Mouse (Mus musculus): ENCODE results near the gene Trim9. TPM values are rescaled to one million over a fixed set of nuclear protein-coding genes. Genes with fewer than 3 reads are reported as not detected.

Gene Trim9
- polyA plus RNA-seq, 1 experiment from 2014 or later, result 1.5 TPM

GRCm38 (mm10) chr12:70218795-70219540, 128.4 kb downstream of the Trim9 start:
- Histone ChIP-seq H3K4me1 (replicated peaks) (no peaks in the 10 kb centered on the region), H3K27ac (no peak overlapping the region)
- WGBS, result 58% methylated on average over 8 of the region's 8 CpGs

GRCm38 (mm10) chr12:70216229-70216800, 131.1 kb downstream of the Trim9 start:
- 69% methylated on average over 16 of the region's 16 CpGs for WGBS
- no peak for ATAC-seq
- no peak overlapping the region for H3K27ac ChIP-seq

More at GRCm38 (mm10) chr12:70218795-70219540, 128.4 kb downstream of the Trim9 start:
- ATAC-seq, result no peak
- H3K9me3 ChIP-seq, result no peaks in the 10 kb centered on the region
- no peak overlapping the region for H3K4me2 ChIP-seq (replicated peaks)
- H3K4me3 ChIP-seq (replicated peaks), result no peak overlapping the region
- no peaks in the 10 kb centered on the region for H3K27me3 ChIP-seq (replicated peaks)
- H3K36me3 ChIP-seq, result peaks cover 3% of the 10 kb centered on the region; the same call in 1 of the 2 replicates
- H3K9ac ChIP-seq, result no peak overlapping the region

GRCm38 (mm10) chr12:70214281-70214680, 133.1 kb downstream of the Trim9 start:
- Histone ChIP-seq H3K27ac (no peak overlapping the region), H3K4me3 (replicated peaks) (no peak overlapping the region)
- ATAC-seq, result no peak

More at GRCm38 (mm10) chr12:70216229-70216800, 131.1 kb downstream of the Trim9 start:
- Histone ChIP-seq H3K4me1 (replicated peaks) (no peaks in the 10 kb centered on the region), H3K36me3 (peaks cover 3% of the 10 kb centered on the region; the same call in 1 of the 2 replicates), H3K9me3 (no peaks in the 10 kb centered on the region), H3K27me3 (replicated peaks) (no peaks in the 10 kb centered on the region), H3K4me3 (replicated peaks) (no peak overlapping the region), H3K9ac (no peak overlapping the region), H3K4me2 (replicated peaks) (no peak overlapping the region)

GRCm38 (mm10) chr12:70213601-70214000, 133.8 kb downstream of the Trim9 start:
- no peaks in the 10 kb centered on the region for H3K27me3 ChIP-seq (replicated peaks)
- no peaks in the 10 kb centered on the region for H3K36me3 ChIP-seq
- H3K4me3 ChIP-seq (replicated peaks), result no peak overlapping the region
- WGBS, result 88% methylated on average over 6 of the region's 6 CpGs
- ATAC-seq, result no peak
- H3K4me2 ChIP-seq (replicated peaks), result no peak overlapping the region
- H3K9me3 ChIP-seq, result no peaks in the 10 kb centered on the region
- H3K27ac ChIP-seq, result no peak overlapping the region
- no peaks in the 10 kb centered on the region for H3K4me1 ChIP-seq (replicated peaks)
- H3K9ac ChIP-seq, result no peak overlapping the region

More at GRCm38 (mm10) chr12:70214281-70214680, 133.1 kb downstream of the Trim9 start:
- H3K4me1 ChIP-seq (replicated peaks), result no peaks in the 10 kb centered on the region
- no peaks in the 10 kb centered on the region for H3K27me3 ChIP-seq (replicated peaks)
- H3K9ac ChIP-seq, result no peak overlapping the region
- 85% methylated on average over 8 of the region's 8 CpGs for WGBS
- peaks cover 3% of the 10 kb centered on the region; the same call in 1 of the 2 replicates for H3K36me3 ChIP-seq
- H3K9me3 ChIP-seq, result no peaks in the 10 kb centered on the region
- H3K4me2 ChIP-seq (replicated peaks), result no peak overlapping the region

- no peak overlapping the region for H3K4me3 ChIP-seq (replicated peaks)
- H3K27me3 ChIP-seq (replicated peaks), result no peaks in the 10 kb centered on the region
- no peaks in the 10 kb centered on the region for H3K4me1 ChIP-seq (replicated peaks)
- H3K4me2 ChIP-seq (replicated peaks), result no peak overlapping the region
- no peak for ATAC-seq
- WGBS, result 84% methylated on average over 4 of the region's 4 CpGs
- no peaks in the 10 kb centered on the region for H3K36me3 ChIP-seq
- H3K27ac ChIP-seq, result no peak overlapping the region
- H3K9ac ChIP-seq, result no peak overlapping the region
- H3K9me3 ChIP-seq, result no peaks in the 10 kb centered on the region
Observed at GRCm38 (mm10) chr12:70212501-70212900, 134.9 kb downstream of the Trim9 start.

- H3K4me2 ChIP-seq (replicated peaks), result no peak overlapping the region
- WGBS, result 81% methylated on average over 5 of the region's 5 CpGs
Observed at GRCm38 (mm10) chr12:70208214-70208613, 139.2 kb downstream of the Trim9 start.

GRCm38 (mm10) chr12:70204433-70204832, 143.0 kb downstream of the Trim9 start:
- Histone ChIP-seq H3K27ac (no peak overlapping the region), H3K4me2 (replicated peaks) (no peak overlapping the region), H3K9ac (no peak overlapping the region), H3K36me3 (no peaks in the 10 kb centered on the region), H3K9me3 (no peaks in the 10 kb centered on the region), H3K4me3 (replicated peaks) (no peak overlapping the region), H3K27me3 (replicated peaks) (no peaks in the 10 kb centered on the region), H3K4me1 (replicated peaks) (no peaks in the 10 kb centered on the region)
- 76% methylated on average over 8 of the region's 8 CpGs for WGBS
- ATAC-seq, result no peak

More at GRCm38 (mm10) chr12:70208214-70208613, 139.2 kb downstream of the Trim9 start:
- no peak for ATAC-seq
- Histone ChIP-seq H3K27me3 (replicated peaks) (no peaks in the 10 kb centered on the region), H3K27ac (no peak overlapping the region), H3K9me3 (no peaks in the 10 kb centered on the region), H3K36me3 (no peaks in the 10 kb centered on the region), H3K4me1 (replicated peaks) (no peaks in the 10 kb centered on the region), H3K9ac (no peak overlapping the region), H3K4me3 (replicated peaks) (no peak overlapping the region)

DNA sequence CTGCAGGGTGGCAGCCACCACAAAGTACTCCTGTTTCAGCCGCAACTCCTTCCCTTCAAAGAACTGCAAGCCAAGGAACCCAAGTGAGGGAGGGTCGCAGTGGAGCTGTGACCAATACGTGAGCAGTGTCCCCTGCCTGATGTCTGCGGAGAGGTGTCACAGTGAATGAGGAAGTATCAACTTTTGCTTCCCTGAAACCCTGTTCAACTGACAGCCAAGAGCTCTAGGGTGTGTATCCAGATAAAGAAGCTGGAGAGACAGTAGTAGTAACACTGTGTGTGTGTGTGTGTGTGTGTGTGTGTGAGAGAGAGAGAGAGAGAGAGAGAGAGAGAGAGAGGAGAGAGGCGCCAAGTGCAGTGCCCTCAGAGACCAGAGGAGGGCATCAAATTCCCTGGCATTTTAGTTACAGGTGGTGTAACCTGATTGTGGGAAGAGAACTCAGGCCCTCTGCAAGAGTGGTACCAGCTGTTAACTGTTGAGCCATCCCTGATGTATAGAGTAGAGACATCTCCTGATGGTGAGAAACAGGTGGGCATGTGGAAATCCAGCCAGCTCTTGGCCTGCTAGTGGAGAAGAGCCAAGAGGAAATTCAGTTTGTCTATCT, 145.4 kb downstream of the Trim9 start:
- Histone ChIP-seq H3K9ac (no peak overlapping the region), H3K27me3 (replicated peaks) (no peaks in the 10 kb centered on the region), H3K4me2 (replicated peaks) (no peak overlapping the region), H3K36me3 (no peaks in the 10 kb centered on the region), H3K4me3 (replicated peaks) (no peak overlapping the region), H3K9me3 (no peaks in the 10 kb centered on the region), H3K4me1 (replicated peaks) (no peaks in the 10 kb centered on the region), H3K27ac (no peak overlapping the region)
- ATAC-seq, result no peak
- WGBS, result 74% methylated on average over 5 of the region's 5 CpGs

GRCm38 (mm10) chr12:70196341-70196740, 151.1 kb downstream of the Trim9 start:
- Histone ChIP-seq H3K27me3 (replicated peaks) (no peaks in the 10 kb centered on the region), H3K9me3 (no peaks in the 10 kb centered on the region), H3K4me1 (replicated peaks) (no peaks in the 10 kb centered on the region), H3K36me3 (no peaks in the 10 kb centered on the region), H3K4me3 (replicated peaks) (no peak overlapping the region), H3K27ac (no peak overlapping the region), H3K4me2 (replicated peaks) (no peak overlapping the region), H3K9ac (no peak overlapping the region)
- ATAC-seq, result no peak
- WGBS, result 90% methylated on average over 5 of the region's 5 CpGs

DNA sequence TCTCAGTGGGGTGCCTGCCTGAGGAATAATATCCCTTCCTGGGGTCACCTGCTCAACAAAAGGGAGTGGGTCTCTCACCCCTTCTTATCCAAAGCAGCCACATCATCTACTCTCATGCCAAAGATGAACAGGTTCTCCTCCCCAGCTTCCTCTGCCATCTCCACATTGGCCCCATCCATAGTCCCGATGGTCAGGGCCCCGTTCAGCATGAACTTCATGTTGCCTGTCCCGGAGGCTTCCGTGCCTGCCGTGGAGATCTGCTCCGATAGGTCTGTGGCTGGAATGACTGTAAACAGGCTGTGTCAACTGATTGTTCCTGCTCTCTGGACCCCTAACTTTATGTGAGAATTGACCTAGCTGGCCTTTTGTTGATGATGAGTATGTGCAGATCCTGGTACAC, 152.0 kb downstream of the Trim9 start:
- no peaks in the 10 kb centered on the region for H3K4me1 ChIP-seq (replicated peaks)
- no peak overlapping the region for H3K4me2 ChIP-seq (replicated peaks)
- no peak overlapping the region for H3K9ac ChIP-seq
- no peak for ATAC-seq
- no peak overlapping the region for H3K27ac ChIP-seq
- H3K4me3 ChIP-seq (replicated peaks), result no peak overlapping the region
- H3K27me3 ChIP-seq (replicated peaks), result no peaks in the 10 kb centered on the region
- H3K9me3 ChIP-seq, result no peaks in the 10 kb centered on the region
- 90% methylated on average over 6 of the region's 6 CpGs for WGBS
- 0 out of 2 replicates have a peak, but pooled peaks cover 3% of the 10 kb centered on the region for H3K36me3 ChIP-seq

Measured in intestine, embryonic 15.5 days (tissue).